Mouse (Mus musculus) hindbrain, postnatal 0 days (tissue): ENCODE data around the gene Tomm20. TPM values are rescaled to one million over a fixed set of nuclear protein-coding genes. Genes with fewer than 3 reads are reported as not detected.
"Not testable (repeated sequence)": the region's sequence is repeated elsewhere in the genome, so short reads cannot be mapped to it uniquely, and the experiment has no call there.

Experiments used
- ATAC-seq: fragments of 200-750 bp; cut with Nextera tagmentation; 2 replicates; pipeline ENCODE4 v1.8.0; 2017; ENCODE audit warnings: mild to moderate bottlenecking, moderate TSS enrichment, moderate library complexity
- DNase-seq: peaks from one replicate; pipeline ENCODE4 v3.0.0-alpha.2; 2015; ENCODE audit warnings: low spot score
- H3K27ac ChIP-seq: fragments of 300-500 bp; sonication (generic); 2 replicates; pipeline ENCODE4 v1.5.1; 2014; ENCODE audit warnings: mild to moderate bottlenecking
- H3K27me3 ChIP-seq: fragments of 300-500 bp; sonication (generic); 2 replicates; pipeline ENCODE4 v1.6.1; 2014; ENCODE audit warnings: low read length, mixed read lengths; ENCODE audit not compliant: insufficient read depth
- H3K36me3 ChIP-seq: fragments of 300-500 bp; sonication (generic); 2 replicates; pipeline ENCODE4 v1.6.1; 2014; ENCODE audit warnings: low read length, mixed read lengths; ENCODE audit not compliant: insufficient read depth
- H3K4me1 ChIP-seq: fragments of 300-500 bp; sonication (generic); 2 replicates; pipeline ENCODE4 v1.6.1; 2014; ENCODE audit warnings: antibody characterized with exemption, low read length, mixed read lengths; ENCODE audit not compliant: insufficient read depth
- H3K4me2 ChIP-seq: fragments of 300-500 bp; sonication (generic); 2 replicates; pipeline ENCODE4 v1.6.1; 2014; ENCODE audit warnings: low read depth, mild to moderate bottlenecking, low read length, moderate library complexity, mixed read lengths
- H3K4me3 ChIP-seq: fragments of 300-500 bp; sonication (generic); 2 replicates; pipeline ENCODE4 v1.5.1; 2014; ENCODE audit warnings: low read length
- H3K9ac ChIP-seq: fragments of 300-500 bp; sonication (generic); replicated peaks from 2 replicates; pipeline ENCODE4 v1.6.1; 2014; ENCODE audit warnings: mild to moderate bottlenecking, low read length, moderate library complexity, mixed read lengths
- H3K9me3 ChIP-seq: fragments of 300-500 bp; sonication (generic); 2 replicates; pipeline ENCODE4 v1.6.1; 2016; ENCODE audit warnings: low read length, mixed read lengths
- CTCF ChIP-seq: IDR thresholded peaks from 2 replicates; pipeline ENCODE4 v1.5.1; 2016; ENCODE audit warnings: antibody characterized with exemption, control low read depth, low read depth
- WGBS: fragments of 180-500 bp; shearing (Covaris S2); extraction: QIAGEN DNeasy Blood & Tissue Kit; methylation state at CpG from one replicate; pipeline ENCODE4 v1.1.7; 2014; 5-methylcytosine and 5-hydroxymethylcytosine counted together
- polyA plus RNA-seq: library from polyadenylated mRNA; unstranded; fragments of >200 nt; fragmentation: Nextera tagmentation; extraction: Ambion mirVana; gene quantifications from 2 replicates; pipeline ENCODE4 v1.2.1, GENCODE M21; 2015
- total RNA-seq: library from RNA; depleted of rRNA; stranded (reverse); fragments of >200 nt; gene quantifications from 2 replicates; pipeline ENCODE4 v1.2.3, GENCODE M21; 2014

The Tomm20 gene
- total and polyA plus RNA-seq, 2 experiments from 2014 or later: 141 to 232 TPM

GRCm38 (mm10) chr8:126914609-126915375 is 30.9 kb downstream of the Tomm20 start:
- Histone ChIP-seq H3K9me3 (no peaks in the 10 kb centered on the region), H3K9ac (no peak overlapping the region), H3K36me3 (no peaks in the 10 kb centered on the region), H3K27me3 (no peaks in the 10 kb centered on the region), H3K4me1 (peaks cover 18% of the 10 kb centered on the region), H3K27ac (no peak overlapping the region), H3K4me3 (no peak overlapping the region), H3K4me2 (no peak overlapping the region)
- ATAC-seq (no peak), DNase-seq (no peak)
- no peak for TF ChIP-seq CTCF
- 27% methylated on average over 10 of the region's 10 CpGs for WGBS

GRCm38 (mm10) chr8:126914107-126914490 is 31.5 kb downstream of the Tomm20 start:
- H3K27me3 ChIP-seq, H3K9ac ChIP-seq, H3K9me3 ChIP-seq, ATAC-seq, DNase-seq, H3K4me3 ChIP-seq, H3K27ac ChIP-seq, H3K36me3 ChIP-seq, H3K4me2 ChIP-seq: not testable (repeated sequence)
- WGBS: 56% methylated on average over 10 of the region's 10 CpGs
- H3K4me1 ChIP-seq: peaks cover 18% of the 10 kb centered on the region

GRCm38 (mm10) chr8:126913241-126914106 is 32.2 kb downstream of the Tomm20 start:
- 24% methylated on average over 12 of the region's 12 CpGs for WGBS
- peak overlapping the region; percentile 65 for H3K27ac ChIP-seq
- peak; percentile 78 for ATAC-seq

GRCm38 (mm10) chr8:126909371-126909802 is 36.3 kb downstream of the Tomm20 start:
- peaks cover 17% of the 10 kb centered on the region for H3K4me1 ChIP-seq
- ATAC-seq (no peak), DNase-seq (peak; percentile 46)
- H3K4me2 ChIP-seq: no peak overlapping the region
- 53% methylated on average over 10 of the region's 10 CpGs for WGBS
- no peak overlapping the region for H3K4me3 ChIP-seq
- no peak overlapping the region for H3K9ac ChIP-seq
- TF ChIP-seq CTCF: no peak
- H3K27ac ChIP-seq: no peak overlapping the region
- H3K36me3 ChIP-seq: no peaks in the 10 kb centered on the region
- H3K27me3 ChIP-seq: no peaks in the 10 kb centered on the region
- no peaks in the 10 kb centered on the region for H3K9me3 ChIP-seq

More at GRCm38 (mm10) chr8:126913241-126914106, 32.2 kb downstream of the Tomm20 start:
- no peaks in the 10 kb centered on the region for H3K9me3 ChIP-seq
- H3K27me3 ChIP-seq: no peaks in the 10 kb centered on the region
- peaks cover 23% of the 10 kb centered on the region for H3K4me1 ChIP-seq
- H3K4me2 ChIP-seq: no peak overlapping the region
- TF ChIP-seq CTCF: no peak
- H3K9ac ChIP-seq: no peak overlapping the region
- no peaks in the 10 kb centered on the region for H3K36me3 ChIP-seq
- DNase-seq: peak; percentile 72
- H3K4me3 ChIP-seq: no peak overlapping the region

GRCm38 (mm10) chr8:126908805-126909204 is 36.8 kb downstream of the Tomm20 start:
- Histone ChIP-seq H3K4me1 (peaks cover 16% of the 10 kb centered on the region), H3K4me2 (no peak overlapping the region), H3K27ac (no peak overlapping the region), H3K9me3 (no peaks in the 10 kb centered on the region), H3K9ac (no peak overlapping the region), H3K27me3 (no peaks in the 10 kb centered on the region), H3K36me3 (no peaks in the 10 kb centered on the region), H3K4me3 (no peak overlapping the region)
- 78% methylated on average over 6 of the region's 6 CpGs for WGBS
- ATAC-seq (no peak), DNase-seq (no peak)
- TF ChIP-seq CTCF: no peak

GRCm38 (mm10) chr8:126907968-126908367 is 37.7 kb downstream of the Tomm20 start:
- Histone ChIP-seq H3K9ac (no peak overlapping the region), H3K4me2 (no peak overlapping the region), H3K4me1 (peaks cover 10% of the 10 kb centered on the region), H3K36me3 (no peaks in the 10 kb centered on the region), H3K4me3 (no peak overlapping the region), H3K9me3 (no peaks in the 10 kb centered on the region), H3K27me3 (no peaks in the 10 kb centered on the region), H3K27ac (peak overlapping the region; percentile 54)
- DNase-seq: no peak
- no peak for TF ChIP-seq CTCF
- WGBS: 88% methylated on average over 9 of the region's 9 CpGs
- no peak for ATAC-seq
